Mouse (Mus musculus): ENCODE measurements around the gene Tmem104. TPM values are rescaled to one million over a fixed set of nuclear protein-coding genes. Genes with fewer than 3 reads are reported as not detected.

The Tmem104 gene
- polyA plus RNA-seq, 1 experiment: 15.5 TPM

GRCm38 (mm10) chr11:115151755-115152429 is 35.4 kb upstream of the Tmem104 start:
- Histone ChIP-seq H3K79me2 (ENCODE audit: control insufficient read depth, insufficient read depth) (no peaks in the 10 kb centered on the region), H3ac (ENCODE audit: control insufficient read depth, insufficient read length) (no peak overlapping the region), H3K36me3 (ENCODE audit: control insufficient read depth, insufficient read depth) (no peaks in the 10 kb centered on the region), H3K4me2 (ENCODE audit: low read depth) (no peak overlapping the region), H3K4me3 (no peak overlapping the region), H3K27me3 (ENCODE audit: control insufficient read depth, insufficient read depth, insufficient read length) (peaks cover 18% of the 10 kb centered on the region)
- TF ChIP-seq MAX (IDR thresholded peaks at IDR 0.05; ENCODE audit: low read depth) (no peak), MYOG (IDR thresholded peaks at IDR 0.05; ENCODE audit: control insufficient read depth in 1 of 3, insufficient read depth in 1 of 3, insufficient read length in 2 of 3, low read depth in 2 of 3) (no peak), E2F4 (IDR thresholded peaks at IDR 0.05; ENCODE audit: insufficient read depth) (no peak), CEBPB (IDR thresholded peaks at IDR 0.05; ENCODE audit: insufficient read depth, poor library complexity, severe bottlenecking) (no peak), TCF12 (IDR thresholded peaks at IDR 0.05; ENCODE audit: insufficient read depth, poor library complexity, severe bottlenecking) (no peak), SRF (IDR thresholded peaks at IDR 0.05; ENCODE audit: control insufficient read depth, insufficient read length, low read depth) (no peak), TCF3 (IDR thresholded peaks at IDR 0.05; ENCODE audit: insufficient read length, low read depth) (no peak), USF1 (IDR thresholded peaks at IDR 0.05; ENCODE audit: low read depth) (no peak), MYOD1 (IDR thresholded peaks at IDR 0.05; ENCODE audit: control insufficient read depth in 1 of 3, insufficient read length in 2 of 3, low read depth in 2 of 3) (no peak), REST (IDR thresholded peaks at IDR 0.05; ENCODE audit: insufficient read depth, insufficient read length) (no peak), POLR2A (IDR thresholded peaks at IDR 0.05; ENCODE audit: insufficient read length, low read depth) (no peak), POLR2AphosphoS2 (IDR thresholded peaks at IDR 0.05; ENCODE audit: insufficient read length, low read depth) (no peak)

- Histone ChIP-seq H3ac (ENCODE audit: control insufficient read depth, insufficient read length) (no peak overlapping the region), H3K36me3 (ENCODE audit: control insufficient read depth, insufficient read depth) (no peaks in the 10 kb centered on the region), H3K4me3 (no peak overlapping the region), H3K79me2 (ENCODE audit: control insufficient read depth, insufficient read depth) (no peaks in the 10 kb centered on the region), H3K4me2 (ENCODE audit: low read depth) (no peak overlapping the region), H3K27me3 (ENCODE audit: control insufficient read depth, insufficient read depth, insufficient read length) (peaks cover 18% of the 10 kb centered on the region)
- no peak for TF ChIP-seq CEBPB (IDR thresholded peaks at IDR 0.05; ENCODE audit: insufficient read depth, poor library complexity, severe bottlenecking)
- TF ChIP-seq USF1 (IDR thresholded peaks at IDR 0.05; ENCODE audit: low read depth): no peak
- no peak for TF ChIP-seq POLR2A (IDR thresholded peaks at IDR 0.05; ENCODE audit: insufficient read length, low read depth)
- TF ChIP-seq TCF3 (IDR thresholded peaks at IDR 0.05; ENCODE audit: insufficient read length, low read depth): no peak
- TF ChIP-seq E2F4 (IDR thresholded peaks at IDR 0.05; ENCODE audit: insufficient read depth): no peak
- TF ChIP-seq MYOG (IDR thresholded peaks at IDR 0.05; ENCODE audit: control insufficient read depth in 1 of 3, insufficient read depth in 1 of 3, insufficient read length in 2 of 3, low read depth in 2 of 3): no peak
These were observed 34.2 kb upstream of the Tmem104 start for GRCm38 (mm10) chr11:115153088-115153487.

GRCm38 (mm10) chr11:115153699-115154292 is 33.5 kb upstream of the Tmem104 start:
- no peak overlapping the region for H3K4me3 ChIP-seq
- no peaks in the 10 kb centered on the region for H3K79me2 ChIP-seq (ENCODE audit: control insufficient read depth, insufficient read depth)
- peaks cover 18% of the 10 kb centered on the region for H3K27me3 ChIP-seq (ENCODE audit: control insufficient read depth, insufficient read depth, insufficient read length)
- peak overlapping the region; percentile 18 for H3K4me2 ChIP-seq (ENCODE audit: low read depth)
- TF ChIP-seq POLR2A (IDR thresholded peaks at IDR 0.05; ENCODE audit: insufficient read length, low read depth) (no peak), E2F4 (IDR thresholded peaks at IDR 0.05; ENCODE audit: insufficient read depth) (no peak), USF1 (IDR thresholded peaks at IDR 0.05; ENCODE audit: low read depth) (no peak), TCF12 (IDR thresholded peaks at IDR 0.05; ENCODE audit: insufficient read depth, poor library complexity, severe bottlenecking) (no peak), MAX (IDR thresholded peaks at IDR 0.05; ENCODE audit: low read depth) (no peak), MYOG (IDR thresholded peaks at IDR 0.05; ENCODE audit: control insufficient read depth in 1 of 3, insufficient read depth in 1 of 3, insufficient read length in 2 of 3, low read depth in 2 of 3) (no peak), REST (IDR thresholded peaks at IDR 0.05; ENCODE audit: insufficient read depth, insufficient read length) (no peak), MYOD1 (IDR thresholded peaks at IDR 0.05; ENCODE audit: control insufficient read depth in 1 of 3, insufficient read length in 2 of 3, low read depth in 2 of 3) (no peak), POLR2AphosphoS2 (IDR thresholded peaks at IDR 0.05; ENCODE audit: insufficient read length, low read depth) (no peak), TCF3 (IDR thresholded peaks at IDR 0.05; ENCODE audit: insufficient read length, low read depth) (no peak), CEBPB (IDR thresholded peaks at IDR 0.05; ENCODE audit: insufficient read depth, poor library complexity, severe bottlenecking) (no peak), SRF (IDR thresholded peaks at IDR 0.05; ENCODE audit: control insufficient read depth, insufficient read length, low read depth) (no peak)
- no peaks in the 10 kb centered on the region for H3K36me3 ChIP-seq (ENCODE audit: control insufficient read depth, insufficient read depth)
- no peak overlapping the region for H3ac ChIP-seq (ENCODE audit: control insufficient read depth, insufficient read length)

GRCm38 (mm10) chr11:115155053-115155634 is 32.1 kb upstream of the Tmem104 start:
- TF ChIP-seq USF1 (IDR thresholded peaks at IDR 0.05; ENCODE audit: low read depth) (no peak), POLR2AphosphoS2 (IDR thresholded peaks at IDR 0.05; ENCODE audit: insufficient read length, low read depth) (no peak), MYOD1 (IDR thresholded peaks at IDR 0.05; ENCODE audit: control insufficient read depth in 1 of 3, insufficient read length in 2 of 3, low read depth in 2 of 3) (no peak), TCF3 (IDR thresholded peaks at IDR 0.05; ENCODE audit: insufficient read length, low read depth) (no peak), TCF12 (IDR thresholded peaks at IDR 0.05; ENCODE audit: insufficient read depth, poor library complexity, severe bottlenecking) (no peak), SRF (IDR thresholded peaks at IDR 0.05; ENCODE audit: control insufficient read depth, insufficient read length, low read depth) (no peak), POLR2A (IDR thresholded peaks at IDR 0.05; ENCODE audit: insufficient read length, low read depth) (no peak), MYOG (IDR thresholded peaks at IDR 0.05; ENCODE audit: control insufficient read depth in 1 of 3, insufficient read depth in 1 of 3, insufficient read length in 2 of 3, low read depth in 2 of 3) (no peak), MAX (IDR thresholded peaks at IDR 0.05; ENCODE audit: low read depth) (no peak), CEBPB (IDR thresholded peaks at IDR 0.05; ENCODE audit: insufficient read depth, poor library complexity, severe bottlenecking) (no peak), E2F4 (IDR thresholded peaks at IDR 0.05; ENCODE audit: insufficient read depth) (no peak), REST (IDR thresholded peaks at IDR 0.05; ENCODE audit: insufficient read depth, insufficient read length) (no peak)
- Histone ChIP-seq H3ac (ENCODE audit: control insufficient read depth, insufficient read length) (no peak overlapping the region), H3K79me2 (ENCODE audit: control insufficient read depth, insufficient read depth) (no peaks in the 10 kb centered on the region), H3K4me3 (no peak overlapping the region), H3K4me2 (ENCODE audit: low read depth) (no peak overlapping the region), H3K36me3 (ENCODE audit: control insufficient read depth, insufficient read depth) (no peaks in the 10 kb centered on the region), H3K27me3 (ENCODE audit: control insufficient read depth, insufficient read depth, insufficient read length) (peaks cover 18% of the 10 kb centered on the region)

Data from myocyte (in vitro differentiated cells).